Mouse (Mus musculus) midbrain, embryonic 15.5 days (tissue): Measurements from ENCODE around the gene Msln. TPM values are rescaled to one million over a fixed set of nuclear protein-coding genes. Genes with fewer than 3 reads are reported as not detected.

Source experiments
- ATAC-seq: fragments of 200-750 bp; cut with Nextera tagmentation; replicated peaks from 2 replicates; pipeline ENCODE4 v1.8.0; 2017; ENCODE audit warnings: moderate TSS enrichment
- H3K27ac ChIP-seq: fragments of 300-500 bp; sonication (generic); 2 replicates; pipeline ENCODE4 v1.5.1; 2015; ENCODE audit warnings: mild to moderate bottlenecking, inconsistent platforms
- H3K27me3 ChIP-seq: fragments of 300-500 bp; sonication (generic); replicated peaks from 2 replicates; pipeline ENCODE4 v1.6.1; 2015; ENCODE audit warnings: inconsistent platforms
- H3K36me3 ChIP-seq: fragments of 300-500 bp; sonication (generic); replicated peaks from 2 replicates; pipeline ENCODE4 v1.6.1; 2015; ENCODE audit warnings: inconsistent platforms
- H3K4me1 ChIP-seq: fragments of 300-500 bp; sonication (generic); 2 replicates; pipeline ENCODE4 v1.6.1; 2015; ENCODE audit warnings: inconsistent platforms
- H3K4me2 ChIP-seq: fragments of 300-500 bp; sonication (generic); 2 replicates; pipeline ENCODE4 v1.6.1; 2015; ENCODE audit warnings: inconsistent platforms, mild to moderate bottlenecking, moderate library complexity
- H3K4me3 ChIP-seq: fragments of 300-500 bp; sonication (generic); 2 replicates; pipeline ENCODE4 v1.5.1; 2015; ENCODE audit warnings: mild to moderate bottlenecking, inconsistent platforms
- H3K9ac ChIP-seq: fragments of 300-500 bp; sonication (generic); 2 replicates; pipeline ENCODE4 v1.6.1; 2015; ENCODE audit warnings: mild to moderate bottlenecking, inconsistent platforms
- H3K9me3 ChIP-seq: fragments of 300-500 bp; sonication (generic); 2 replicates; pipeline ENCODE4 v1.6.1; 2016; ENCODE audit warnings: inconsistent platforms
- WGBS: fragments of 180-500 bp; shearing (Covaris S2); methylation state at CpG from one replicate; pipeline ENCODE4 v1.1.7; 2015; ENCODE audit warnings: mixed read lengths; 5-methylcytosine and 5-hydroxymethylcytosine counted together
- polyA plus RNA-seq: library from polyadenylated mRNA; unstranded; fragments of >200 nt; fragmentation: Nextera tagmentation; extraction: Ambion mirVana; gene quantifications from 2 replicates; pipeline ENCODE4 v1.2.1, GENCODE M21; 2015

The Msln gene
- polyA plus RNA-seq, 1 experiment from 2014 or later, result 0.43 TPM

- WGBS, result 93% methylated on average over 9 of the region's 9 CpGs
- H3K27me3 ChIP-seq, result no peaks in the 10 kb centered on the region
- H3K36me3 ChIP-seq, result peaks cover 24% of the 10 kb centered on the region; the same call in 1 of the 2 replicates
- H3K27ac ChIP-seq, result no peak overlapping the region
- H3K4me2 ChIP-seq, result no peak overlapping the region
- H3K9me3 ChIP-seq, result no peaks in the 10 kb centered on the region
- H3K4me1 ChIP-seq, result peaks cover 37% of the 10 kb centered on the region
- no peak overlapping the region for H3K9ac ChIP-seq
- no peak overlapping the region for H3K4me3 ChIP-seq
- ATAC-seq, result no peak
Observed at GRCm38 (mm10) chr17:25786781-25787504, 32.8 kb upstream of the Msln start.

GRCm38 (mm10) chr17:25786280-25786679 is 32.1 kb upstream of the Msln start, which contains the start of gene Ccdc78:
TSS of gene Ccdc78 (plus strand) at chr17:25786580.
- H3K4me2 ChIP-seq, result peak within 1 kb of the TSS; percentile 83
- ATAC-seq, result no peak
- H3K27me3 ChIP-seq, result no peaks in the 10 kb centered on the region
- peaks cover 33% of the 10 kb centered on the region for H3K4me1 ChIP-seq
- H3K36me3 ChIP-seq, result peaks cover 25% of the 10 kb centered on the region; the same call in 1 of the 2 replicates
- peak within 1 kb of the TSS; percentile 74 for H3K4me3 ChIP-seq
- peak within 1 kb of the TSS; percentile 89 for H3K27ac ChIP-seq
- peak within 1 kb of the TSS; percentile 71 for H3K9ac ChIP-seq
- no peaks in the 10 kb centered on the region for H3K9me3 ChIP-seq
- 90% methylated on average over 3 of the region's 3 CpGs for WGBS

GRCm38 (mm10) chr17:25785281-25785745 is 31.1 kb upstream of the Msln start, which contains the start of gene Haghl:
TSS of gene Haghl (minus strand) at chr17:25785673.
- Histone ChIP-seq H3K9ac (peak within 1 kb of the TSS; percentile 71), H3K9me3 (no peaks in the 10 kb centered on the region), H3K27ac (peak within 1 kb of the TSS; percentile 89), H3K4me2 (peak within 1 kb of the TSS; percentile 83), H3K36me3 (peaks cover 25% of the 10 kb centered on the region; the same call in 1 of the 2 replicates), H3K27me3 (no peaks in the 10 kb centered on the region), H3K4me1 (peaks cover 24% of the 10 kb centered on the region), H3K4me3 (peak within 1 kb of the TSS; percentile 74)
- under 1% methylated on average over 23 of the region's 23 CpGs for WGBS
- peak; percentile 82 for ATAC-seq

GRCm38 (mm10) chr17:25783861-25784574 is 29.8 kb upstream of the Msln start:
- 80% methylated on average over 15 of the region's 15 CpGs for WGBS
- peaks cover 24% of the 10 kb centered on the region for H3K4me1 ChIP-seq
- no peaks in the 10 kb centered on the region for H3K9me3 ChIP-seq
- ATAC-seq, result 0 out of 2 replicates have a peak, but pooled peaks have one; percentile 6
- H3K27ac ChIP-seq, result no peak overlapping the region
- H3K9ac ChIP-seq, result peak overlapping the region; percentile 71
- peak overlapping the region; percentile 83 for H3K4me2 ChIP-seq
- peak overlapping the region; percentile 74 for H3K4me3 ChIP-seq
- H3K36me3 ChIP-seq, result peaks cover 20% of the 10 kb centered on the region; the same call in 1 of the 2 replicates
- no peaks in the 10 kb centered on the region for H3K27me3 ChIP-seq

- H3K4me3 ChIP-seq, result no peak overlapping the region
- no peak overlapping the region for H3K9ac ChIP-seq
- peaks cover 19% of the 10 kb centered on the region; the same call in 1 of the 2 replicates for H3K36me3 ChIP-seq
- H3K27me3 ChIP-seq, result no peaks in the 10 kb centered on the region
- H3K4me2 ChIP-seq, result no peak overlapping the region
- WGBS, result 78% methylated on average over 7 of the region's 7 CpGs
- ATAC-seq, result no peak
- peaks cover 24% of the 10 kb centered on the region for H3K4me1 ChIP-seq
- H3K9me3 ChIP-seq, result no peaks in the 10 kb centered on the region
- no peak overlapping the region for H3K27ac ChIP-seq
Observed at GRCm38 (mm10) chr17:25783086-25783485, 28.9 kb upstream of the Msln start.

- ATAC-seq, result no peak
- no peak overlapping the region for H3K4me3 ChIP-seq
- H3K4me1 ChIP-seq, result peaks cover 24% of the 10 kb centered on the region
- peaks cover 14% of the 10 kb centered on the region; the same call in 1 of the 2 replicates for H3K36me3 ChIP-seq
- H3K4me2 ChIP-seq, result no peak overlapping the region
- no peak overlapping the region for H3K9ac ChIP-seq
- no peak overlapping the region for H3K27ac ChIP-seq
- no peaks in the 10 kb centered on the region for H3K9me3 ChIP-seq
- no peaks in the 10 kb centered on the region for H3K27me3 ChIP-seq
- WGBS, result 83% methylated on average over 6 of the region's 6 CpGs
Observed at GRCm38 (mm10) chr17:25781339-25781738, 27.2 kb upstream of the Msln start.

GRCm38 (mm10) chr17:25777948-25778347 is 23.8 kb upstream of the Msln start:
- Histone ChIP-seq H3K36me3 (peaks cover 11% of the 10 kb centered on the region; the same call in 1 of the 2 replicates), H3K9ac (no peak overlapping the region), H3K4me1 (peaks cover 12% of the 10 kb centered on the region), H3K9me3 (no peaks in the 10 kb centered on the region), H3K4me3 (no peak overlapping the region), H3K27ac (no peak overlapping the region), H3K4me2 (no peak overlapping the region), H3K27me3 (no peaks in the 10 kb centered on the region)
- 92% methylated on average over 5 of the region's 5 CpGs for WGBS
- no peak for ATAC-seq

- no peak for ATAC-seq
- Histone ChIP-seq H3K9me3 (no peaks in the 10 kb centered on the region), H3K27me3 (no peaks in the 10 kb centered on the region), H3K4me3 (no peak overlapping the region), H3K4me1 (peaks cover 12% of the 10 kb centered on the region), H3K27ac (no peak overlapping the region), H3K9ac (no peak overlapping the region), H3K4me2 (no peak overlapping the region), H3K36me3 (no peaks in the 10 kb centered on the region)
- WGBS, result 81% methylated on average over 10 of the region's 10 CpGs
Observed at GRCm38 (mm10) chr17:25775318-25776062, 21.3 kb upstream of the Msln start.

- H3K27ac ChIP-seq, result no peak within 1 kb of the TSS
- peaks cover 12% of the 10 kb centered on the region for H3K4me1 ChIP-seq
- peak within 1 kb of the TSS; percentile 71 for H3K4me3 ChIP-seq
- H3K9ac ChIP-seq, result peak within 1 kb of the TSS; percentile 77
- under 1% methylated on average over 37 of the region's 37 CpGs for WGBS
- no peaks in the 10 kb centered on the region for H3K9me3 ChIP-seq
- H3K27me3 ChIP-seq, result no peaks in the 10 kb centered on the region
- peak; percentile 84 for ATAC-seq
- H3K4me2 ChIP-seq, result peak within 1 kb of the TSS; percentile 64
- H3K36me3 ChIP-seq, result no peaks in the 10 kb centered on the region
Observed at GRCm38 (mm10) chr17:25773549-25774120, 19.5 kb upstream of the Msln start, which contains the start of gene Narfl. TSS of gene Narfl (plus strand) at chr17:25773776.

- Histone ChIP-seq H3K9me3 (no peaks in the 10 kb centered on the region), H3K27ac (no peak overlapping the region), H3K36me3 (no peaks in the 10 kb centered on the region), H3K4me3 (no peak overlapping the region), H3K9ac (no peak overlapping the region), H3K27me3 (0 out of 2 replicates have a peak, but pooled peaks cover 3% of the 10 kb centered on the region), H3K4me1 (peaks cover 7% of the 10 kb centered on the region), H3K4me2 (no peak overlapping the region)
- ATAC-seq, result no peak
- WGBS, result 57% methylated on average over 9 of the region's 9 CpGs
Observed at GRCm38 (mm10) chr17:25769331-25769730, 15.2 kb upstream of the Msln start.

- WGBS, result 48% methylated on average over 5 of the region's 5 CpGs
- no peak for ATAC-seq
- H3K9ac ChIP-seq, result no peak overlapping the region
Observed at GRCm38 (mm10) chr17:25765886-25766285, 11.7 kb upstream of the Msln start.

More at GRCm38 (mm10) chr17:25765886-25766285, 11.7 kb upstream of the Msln start:
- H3K4me2 ChIP-seq, result no peak overlapping the region
- no peaks in the 10 kb centered on the region for H3K9me3 ChIP-seq
- H3K27ac ChIP-seq, result no peak overlapping the region
- no peaks in the 10 kb centered on the region for H3K4me1 ChIP-seq
- H3K4me3 ChIP-seq, result no peak overlapping the region
- H3K27me3 ChIP-seq, result peaks cover 3% of the 10 kb centered on the region; the same call in 1 of the 2 replicates
- no peaks in the 10 kb centered on the region for H3K36me3 ChIP-seq
